Mouse (Mus musculus) thymus, postnatal 0 days (tissue): ENCODE measurements around the gene Bco1. TPM values are rescaled to one million over a fixed set of nuclear protein-coding genes. Genes with fewer than 3 reads are reported as not detected.

ENCODE experiments used
- DNase-seq: peaks from one replicate; pipeline ENCODE4 v3.0.0-alpha.2; 2015; ENCODE audit warnings: low spot score
- polyA plus RNA-seq: library from polyadenylated mRNA; unstranded; fragments of >200 nt; fragmentation: Nextera tagmentation; extraction: Ambion mirVana; gene quantifications from 2 replicates; pipeline ENCODE4 v1.2.1, GENCODE M21; 2015

Gene Bco1
- polyA plus RNA-seq, 1 experiment from 2014 or later, result 0.09 TPM

DNA sequence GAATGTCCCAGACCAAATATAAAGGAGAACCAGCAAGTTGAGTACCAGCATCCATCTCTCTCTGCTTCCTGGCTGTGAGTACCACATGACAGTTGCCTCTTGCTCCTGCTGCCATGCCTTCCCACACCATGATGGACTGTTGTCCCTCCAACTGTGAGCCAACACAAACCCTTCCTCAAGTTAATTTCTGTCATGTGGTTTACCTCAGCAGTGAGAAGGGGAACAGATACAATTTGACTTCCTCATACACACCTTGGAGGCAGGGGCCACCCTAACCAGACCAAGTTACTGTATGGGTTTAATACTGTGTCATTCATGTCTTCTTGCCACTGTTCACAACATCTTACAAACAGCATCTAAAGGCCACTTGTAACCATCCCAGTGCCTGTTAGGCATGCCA is 8.6 kb upstream of the Bco1 start:
- DNase-seq, result no peak

DNA sequence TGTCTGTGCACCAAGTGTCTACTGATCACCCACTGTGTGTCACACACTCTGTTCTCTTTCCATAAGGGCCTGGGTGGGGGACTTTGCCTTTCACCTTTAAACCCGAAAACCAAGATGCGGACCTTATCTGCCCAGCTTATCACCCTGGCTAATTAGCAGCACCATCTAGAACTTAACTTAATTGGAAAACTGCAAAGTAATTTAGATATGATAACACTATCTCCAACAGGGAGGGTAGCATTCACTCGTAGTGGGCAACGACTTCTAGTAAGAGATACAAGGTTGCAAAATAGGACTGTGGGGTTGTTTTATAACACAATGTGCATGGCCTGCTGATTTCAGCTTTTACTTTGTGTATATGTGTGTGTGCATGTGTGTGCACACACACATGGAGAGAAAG is 5.9 kb upstream of the Bco1 start:
- no peak for DNase-seq

DNA sequence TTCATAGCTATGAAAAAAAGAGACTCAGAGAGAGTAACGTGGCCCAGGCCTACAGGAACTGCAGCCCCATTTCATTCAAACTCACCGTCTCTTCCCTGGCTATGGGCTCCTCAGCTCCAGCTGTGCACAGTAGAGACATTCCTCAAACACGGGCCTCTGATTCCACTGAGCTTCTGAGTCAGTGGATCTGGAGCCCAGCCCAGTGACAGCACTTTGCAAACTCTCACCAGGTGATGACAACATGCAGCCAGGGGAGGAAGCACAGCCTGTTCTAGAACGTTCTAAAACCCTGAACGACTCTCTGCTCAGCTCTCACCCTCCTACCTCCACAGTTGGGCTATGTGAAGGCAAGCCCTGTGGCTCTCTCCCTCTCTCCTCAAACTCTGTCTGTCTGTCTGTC is 1.6 kb upstream of the Bco1 start:
- DNase-seq, result no peak

DNA sequence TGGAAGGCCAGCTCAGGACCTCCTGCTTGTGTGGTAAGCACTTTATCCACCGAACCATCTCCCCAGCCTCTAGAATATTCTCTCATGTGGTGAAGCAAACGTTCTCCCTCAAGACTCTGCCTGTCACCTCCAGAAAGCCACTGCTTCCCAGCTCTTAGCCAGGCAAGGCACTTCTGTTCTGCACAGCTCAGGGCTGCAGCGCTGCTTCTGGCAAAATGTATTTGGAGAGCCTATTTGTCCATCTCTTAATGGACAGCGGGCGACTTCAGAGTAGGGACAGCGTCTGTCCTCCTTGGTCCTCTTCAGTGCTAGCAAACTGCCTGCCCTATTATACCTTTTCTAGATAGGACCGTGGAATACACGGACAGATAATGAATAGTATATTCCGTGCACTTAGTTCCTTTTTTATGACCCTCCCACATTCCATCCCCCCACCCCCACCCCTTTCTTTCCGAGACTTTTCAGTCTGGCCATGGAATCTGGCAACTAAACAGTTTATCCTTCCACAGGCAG is 1.5 kb downstream of the Bco1 start:
- DNase-seq, result no peak

DNA sequence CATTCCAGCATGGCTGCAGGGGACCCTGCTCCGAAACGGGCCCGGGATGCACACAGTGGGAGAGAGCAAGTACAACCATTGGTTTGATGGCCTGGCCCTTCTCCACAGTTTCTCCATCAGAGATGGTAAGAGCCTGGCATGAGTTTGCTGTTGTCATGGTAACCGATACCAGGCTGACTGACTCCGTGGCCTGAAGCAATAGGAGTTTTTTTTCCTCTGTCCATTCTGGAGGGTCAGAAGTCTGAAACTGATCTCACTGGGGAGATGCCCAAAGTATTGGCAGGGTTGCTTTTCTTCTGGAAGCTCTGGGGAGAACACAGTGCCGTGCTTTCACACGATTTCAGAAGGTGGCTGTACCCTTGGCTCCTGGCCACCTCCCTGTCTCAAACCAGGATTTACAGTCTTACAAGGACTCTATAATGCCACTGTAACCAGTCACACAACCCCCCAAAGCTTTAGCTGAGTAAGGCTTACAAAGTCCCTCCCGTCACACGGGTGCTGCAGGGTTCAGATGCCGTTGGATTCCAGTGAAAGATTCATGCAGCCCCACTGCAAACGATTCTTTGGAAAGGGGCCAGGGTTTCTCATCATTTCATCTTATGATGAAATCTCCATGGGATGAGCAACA is 2.0 kb downstream of the Bco1 start:
- DNase-seq, result no peak

DNA sequence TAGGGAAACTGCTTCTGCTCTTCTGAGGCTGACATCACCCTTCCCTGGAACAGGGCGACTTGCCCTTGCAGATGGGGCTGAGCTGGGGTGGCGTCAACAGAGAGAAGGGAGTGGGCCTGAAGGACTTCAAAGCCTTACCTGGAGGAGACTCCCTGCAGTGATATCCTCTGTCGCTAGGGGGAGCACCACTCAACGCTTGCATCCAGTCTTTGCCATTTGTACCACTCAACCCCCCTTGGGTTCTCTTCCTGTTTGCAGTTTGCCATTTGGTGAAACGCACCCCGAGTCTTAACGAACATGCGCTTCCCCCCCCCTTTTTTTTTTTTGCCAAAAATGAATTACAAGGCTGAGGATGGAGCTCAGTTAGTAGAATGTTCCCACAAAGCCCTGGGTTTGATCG is 11.9 kb downstream of the Bco1 start:
- peak; percentile 87 for DNase-seq

DNA sequence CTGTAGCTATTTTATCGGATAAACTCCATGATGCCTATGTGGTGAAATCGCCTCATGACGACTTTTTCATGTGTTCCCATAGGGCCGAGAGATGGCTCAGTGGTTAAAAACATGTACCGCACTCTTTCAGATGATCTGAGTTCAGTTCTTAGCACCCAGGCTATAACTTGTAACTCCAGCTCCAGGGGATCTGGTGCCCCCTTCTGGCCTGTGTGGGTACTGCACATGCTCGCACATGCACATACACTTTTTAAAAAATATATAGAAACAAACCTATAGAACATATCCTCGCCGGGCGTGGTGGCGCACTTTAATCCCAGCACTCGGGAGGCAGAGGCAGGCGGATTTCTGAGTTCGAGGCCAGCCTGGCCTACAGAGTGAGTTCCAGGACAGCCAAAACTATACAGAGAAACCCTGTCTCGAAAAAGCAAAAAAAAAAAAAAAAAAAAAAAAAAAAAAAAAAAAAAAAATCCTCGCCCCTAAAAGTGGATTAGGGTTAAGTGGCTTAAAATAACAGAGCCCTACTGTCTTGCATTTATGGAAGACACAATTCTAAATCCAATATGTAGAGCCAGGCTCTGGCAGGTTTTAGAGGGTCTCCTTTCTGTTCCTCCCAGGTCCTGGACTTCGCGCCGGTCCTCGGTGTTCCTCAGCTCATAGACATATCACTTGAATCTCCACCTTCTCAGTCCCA is 13.5 kb downstream of the Bco1 start:
- DNase-seq, result peak; percentile 14

DNA sequence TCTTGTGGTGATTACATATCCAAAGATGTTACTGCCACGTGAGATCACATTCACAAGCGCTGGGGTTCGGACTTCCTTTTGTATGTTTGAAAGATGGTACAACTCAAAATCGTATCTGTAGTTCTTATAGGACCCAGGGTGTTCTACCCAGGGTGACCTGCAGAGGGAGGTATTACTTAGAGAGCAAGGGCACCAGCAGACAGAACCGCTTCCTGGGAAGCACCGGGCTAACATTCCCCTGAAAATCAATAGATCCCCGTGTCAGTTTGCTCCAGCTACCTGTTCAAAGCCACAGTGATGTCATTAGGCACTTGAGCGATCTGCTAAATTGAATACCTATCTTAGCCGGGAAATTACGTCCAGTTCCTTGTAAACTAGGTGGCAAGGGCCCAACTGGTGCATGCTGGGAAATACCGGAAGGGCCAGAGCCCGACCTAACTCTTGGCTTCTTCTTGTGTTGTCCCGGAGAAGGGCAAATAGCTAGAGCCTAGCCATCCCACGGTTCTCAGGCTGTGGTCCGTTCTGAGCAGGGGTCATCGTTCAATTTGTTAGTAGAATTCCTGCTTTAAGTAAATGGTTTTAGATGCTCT is 14.2 kb downstream of the Bco1 start:
- peak; percentile 43 for DNase-seq

DNA sequence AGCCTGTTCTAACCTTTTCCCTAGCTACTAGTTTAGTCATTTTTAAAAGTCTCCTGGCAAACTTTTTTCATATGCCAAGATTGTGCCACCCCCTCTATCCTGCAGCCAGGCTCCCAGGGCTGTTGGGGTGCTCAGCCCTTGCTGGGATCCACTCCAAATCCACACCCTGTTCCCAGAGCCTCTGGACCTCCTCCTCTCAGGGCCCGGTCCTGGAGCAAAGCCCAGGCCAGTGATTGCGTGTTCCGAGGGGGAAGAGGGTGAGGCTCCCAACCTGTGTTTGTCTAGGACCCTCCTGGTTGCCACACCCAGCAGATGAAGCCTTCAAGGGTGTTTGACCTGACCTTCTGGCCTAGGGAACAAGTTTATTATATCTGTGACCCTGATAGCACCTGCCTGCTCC is 16.0 kb downstream of the Bco1 start:
- no peak for DNase-seq

DNA sequence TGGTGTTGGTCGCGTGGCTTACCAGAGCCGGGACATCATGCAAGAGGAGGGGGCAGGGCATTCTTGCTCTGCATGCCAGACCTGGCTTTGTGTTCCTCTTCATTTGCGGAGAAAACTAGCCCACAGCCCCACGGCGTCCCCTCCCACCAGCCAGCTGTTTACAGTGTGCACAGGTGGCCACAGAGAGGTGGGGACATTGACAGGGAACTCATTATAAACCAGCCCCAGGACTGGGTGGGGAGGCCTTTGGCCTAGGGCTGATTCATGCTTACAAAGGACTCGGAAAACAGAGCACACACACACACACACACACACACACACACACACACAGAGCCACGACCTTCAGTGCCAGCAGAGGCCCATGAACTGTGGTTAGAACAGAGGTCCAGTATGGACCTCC is 16.6 kb downstream of the Bco1 start:
- DNase-seq, result no peak

DNA sequence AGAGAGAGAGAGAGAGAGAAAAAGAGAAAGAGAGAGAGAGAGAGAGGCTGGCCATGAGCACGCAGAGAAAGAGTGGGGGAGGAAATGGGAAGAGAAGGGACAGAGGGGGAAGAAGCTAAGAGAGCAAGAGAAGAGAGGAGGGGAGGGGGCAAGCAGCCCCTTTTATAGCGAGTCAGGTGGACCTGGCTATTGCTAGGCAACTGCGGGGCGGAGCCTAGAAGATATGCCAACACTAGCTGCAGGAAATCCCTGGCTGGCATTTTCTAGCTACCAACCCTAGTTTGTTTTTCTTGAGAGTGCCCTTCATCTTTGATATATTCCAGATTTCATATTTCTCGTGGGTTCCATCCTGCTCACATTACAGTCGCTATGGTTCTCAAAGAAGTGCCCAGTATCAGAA is 19.4 kb downstream of the Bco1 start:
- DNase-seq, result no peak

DNA sequence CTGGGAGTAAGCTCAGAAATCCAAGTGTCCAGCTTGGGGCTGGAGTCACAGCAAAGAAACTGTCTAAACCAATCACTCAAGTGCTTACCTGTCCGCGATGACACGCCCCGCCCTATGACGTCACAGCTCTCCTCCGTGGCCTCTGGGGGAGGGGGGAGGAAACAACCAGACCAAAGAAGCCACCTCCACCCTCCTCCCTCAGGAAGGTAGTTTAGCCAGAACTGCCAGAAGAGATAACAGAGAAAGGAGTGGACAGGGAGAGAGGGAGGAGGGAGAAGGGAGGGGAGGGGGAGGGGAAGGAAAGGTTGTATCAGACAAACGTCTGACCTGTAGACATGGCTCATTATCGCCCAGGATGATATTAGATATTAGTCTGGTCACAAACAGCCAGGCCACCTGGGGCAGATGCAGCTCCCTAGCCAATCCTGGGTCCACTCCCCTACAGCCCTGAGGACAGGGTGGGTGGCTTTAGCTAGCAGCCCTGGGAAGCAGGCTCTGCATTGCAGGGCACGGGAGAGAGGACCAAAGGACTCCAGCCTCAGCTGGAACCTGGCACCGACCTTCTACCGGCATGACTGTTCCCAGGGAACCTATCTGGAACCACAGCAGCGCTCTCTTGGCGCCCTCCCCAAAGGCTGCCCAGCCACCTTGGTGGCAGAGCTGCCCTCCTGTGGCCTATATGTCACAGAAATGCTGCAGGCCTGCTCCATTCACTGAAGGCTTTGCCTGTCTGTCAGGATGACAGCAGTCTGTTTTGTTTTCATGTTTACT is 20.2 kb downstream of the Bco1 start:
- DNase-seq, result no peak

DNA sequence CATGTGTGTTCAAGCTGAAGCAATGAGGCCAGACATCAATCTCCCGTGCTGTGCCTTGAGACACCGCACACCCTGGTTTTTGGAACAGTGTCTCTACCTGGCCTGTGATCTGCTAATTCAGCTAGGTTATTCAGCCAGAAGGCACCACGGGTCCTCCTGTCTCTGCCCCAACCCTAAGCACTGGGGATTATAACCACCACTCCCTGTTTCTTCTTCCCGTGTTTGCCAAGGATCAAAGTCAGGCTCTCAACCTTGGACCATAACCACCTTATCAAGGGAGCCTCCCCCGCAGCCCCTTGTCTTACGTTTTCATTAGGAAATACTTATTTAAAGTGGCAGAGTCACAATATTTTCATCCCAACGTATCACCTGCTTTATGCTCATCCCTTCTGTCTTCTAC is 20.9 kb downstream of the Bco1 start:
- DNase-seq, result no peak

DNA sequence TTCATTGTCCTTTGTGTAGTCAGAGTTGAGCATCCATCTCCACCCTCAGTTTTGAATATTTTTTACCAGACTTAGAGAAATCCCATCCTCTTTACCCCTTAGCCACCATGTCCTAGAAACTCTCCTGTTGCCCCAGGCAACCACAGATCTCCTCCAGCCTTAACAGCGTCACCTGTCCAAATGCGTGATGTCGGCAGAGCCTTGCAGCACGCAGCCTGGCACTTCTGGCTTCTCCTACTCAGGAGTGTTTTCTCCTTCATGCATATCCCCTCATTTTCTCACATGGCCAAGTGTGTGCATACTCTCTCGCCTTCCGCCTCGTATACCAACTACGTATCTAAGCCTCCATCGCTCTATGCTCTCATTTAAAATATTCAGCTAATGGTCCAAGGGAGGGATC is 22.8 kb downstream of the Bco1 start:
- DNase-seq, result no peak

DNA sequence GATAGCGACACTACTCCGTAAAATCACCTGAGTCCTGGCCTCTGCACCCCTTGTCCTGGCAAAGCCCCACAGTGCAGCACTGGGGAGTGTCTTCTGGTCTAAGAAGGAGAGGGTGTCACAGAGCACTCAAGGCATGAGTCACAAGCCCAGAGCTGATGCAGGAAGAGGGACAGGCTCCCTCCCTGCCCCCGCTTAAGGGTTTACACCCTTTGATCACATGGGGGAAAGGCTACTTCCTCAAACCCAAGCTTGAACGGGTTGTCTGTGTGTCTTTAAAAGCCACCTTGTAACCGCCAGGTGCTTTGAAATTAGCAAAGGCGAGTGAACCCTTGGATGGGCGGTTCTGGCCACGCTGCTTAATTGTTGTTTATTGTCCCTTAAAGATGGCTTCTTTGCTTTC is 25.6 kb downstream of the Bco1 start:
- DNase-seq, result no peak

DNA sequence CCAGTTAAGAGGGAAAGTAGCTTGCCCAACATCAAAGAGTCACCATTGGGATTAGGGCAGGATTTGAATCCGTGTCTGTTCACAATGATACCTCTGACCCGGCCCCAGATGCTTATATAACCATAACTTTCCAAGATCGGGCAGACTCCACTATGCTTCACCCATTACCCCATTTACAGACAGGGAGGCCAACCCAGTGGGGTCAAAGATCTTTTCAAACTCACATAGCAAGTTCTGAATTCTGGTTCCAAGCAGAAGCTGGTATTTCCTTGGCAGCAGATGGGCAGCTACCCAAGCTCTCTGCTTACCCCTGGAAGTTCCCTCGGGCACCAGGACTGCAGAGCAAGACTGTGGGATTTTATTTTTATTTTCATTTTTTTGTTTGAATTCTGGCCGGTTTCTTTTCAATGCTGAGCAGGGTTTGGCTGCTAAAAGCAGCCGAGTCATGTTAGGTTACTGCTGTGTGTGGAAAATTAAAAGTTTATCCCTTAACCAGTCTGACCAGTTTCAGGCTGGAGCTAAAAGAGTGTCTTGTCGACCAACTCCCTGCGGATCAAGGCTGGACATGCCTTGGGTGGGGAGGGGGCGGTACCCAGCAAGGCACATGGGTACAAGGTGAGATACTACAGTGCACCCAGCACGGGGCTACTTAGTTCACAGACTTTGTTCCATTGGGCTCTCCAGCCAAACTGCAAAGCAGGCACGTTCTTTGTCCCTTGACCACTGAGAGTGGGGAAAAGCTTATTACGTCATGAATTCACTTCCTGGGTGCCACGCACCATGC is 28.4 kb downstream of the Bco1 start:
- no peak for DNase-seq

DNA sequence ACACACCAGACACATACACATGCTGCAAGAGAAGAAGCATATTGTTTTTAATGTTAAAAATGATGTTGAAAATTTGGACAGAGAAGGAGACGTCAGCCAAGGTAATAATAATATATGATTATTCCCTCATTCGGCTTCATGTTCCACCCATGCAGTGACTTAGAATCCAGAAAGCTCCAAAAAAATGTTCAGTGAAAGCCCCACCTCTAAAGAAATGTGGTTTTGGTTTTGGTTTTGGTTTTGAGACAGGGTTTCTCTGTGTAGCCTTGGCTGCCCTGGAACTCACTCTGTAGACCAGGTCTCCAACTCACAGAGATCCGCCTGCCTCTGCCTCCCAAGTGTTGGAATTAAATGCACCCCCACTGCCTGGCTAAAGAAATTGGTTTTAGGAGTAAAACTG is 30.2 kb downstream of the Bco1 start:
- no peak for DNase-seq

DNA sequence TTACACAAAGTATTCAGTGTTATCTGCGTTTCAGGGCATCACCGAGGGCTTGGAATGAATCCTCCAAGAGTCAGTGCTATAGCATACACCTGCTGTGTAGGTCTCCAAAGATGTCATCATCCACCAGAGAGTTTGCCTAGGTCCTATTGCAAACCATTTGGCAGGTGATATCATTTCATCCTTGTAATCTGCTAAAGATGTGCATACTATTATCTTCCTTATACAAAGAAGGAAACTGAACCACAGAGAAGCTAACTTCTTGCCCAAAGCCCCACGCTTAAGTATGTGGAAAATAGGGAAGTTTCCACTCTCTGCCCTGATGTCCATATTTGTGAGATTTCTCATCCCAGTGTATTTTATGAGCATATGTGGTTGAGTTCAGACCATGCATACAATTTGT is 30.8 kb downstream of the Bco1 start:
- DNase-seq, result no peak

DNA sequence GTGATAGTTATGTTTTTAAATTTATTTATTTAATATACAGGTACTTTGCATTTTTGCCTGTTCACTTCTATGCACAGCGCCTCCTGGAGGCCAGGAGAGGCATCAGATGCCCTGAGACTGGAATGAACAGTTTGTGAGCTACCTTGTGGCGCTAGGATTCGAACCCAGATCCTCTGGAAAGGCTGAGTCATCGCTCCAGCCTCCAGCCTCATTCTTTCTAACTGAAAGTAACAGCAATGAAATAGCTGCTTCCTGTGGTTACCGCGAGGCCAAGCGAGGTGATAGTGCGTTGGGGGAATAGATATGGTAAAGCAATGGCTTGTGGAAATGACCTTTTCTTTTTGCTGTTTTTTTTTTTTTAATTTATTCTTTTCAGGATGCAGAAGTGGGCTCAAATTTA is 31.4 kb downstream of the Bco1 start:
- DNase-seq, result no peak

DNA sequence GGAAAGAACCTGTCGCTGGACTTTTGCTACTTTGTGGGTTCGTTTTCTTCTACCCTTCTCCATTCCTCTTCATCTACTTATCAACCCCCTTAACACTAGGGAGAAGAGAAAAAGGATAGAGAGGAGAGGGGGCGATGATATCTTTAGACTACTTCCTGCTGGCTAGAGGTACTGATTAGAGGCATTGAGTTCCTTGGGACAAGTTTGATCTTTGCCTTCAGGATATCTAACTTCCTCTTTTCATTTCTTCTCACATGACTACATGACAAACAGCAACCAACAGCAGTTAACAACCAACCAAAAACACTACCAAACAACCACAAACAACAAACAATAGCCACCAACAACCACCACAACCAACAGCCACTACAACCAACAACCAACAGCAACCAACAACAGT is 38.0 kb downstream of the Bco1 start:
- no peak for DNase-seq

DNA sequence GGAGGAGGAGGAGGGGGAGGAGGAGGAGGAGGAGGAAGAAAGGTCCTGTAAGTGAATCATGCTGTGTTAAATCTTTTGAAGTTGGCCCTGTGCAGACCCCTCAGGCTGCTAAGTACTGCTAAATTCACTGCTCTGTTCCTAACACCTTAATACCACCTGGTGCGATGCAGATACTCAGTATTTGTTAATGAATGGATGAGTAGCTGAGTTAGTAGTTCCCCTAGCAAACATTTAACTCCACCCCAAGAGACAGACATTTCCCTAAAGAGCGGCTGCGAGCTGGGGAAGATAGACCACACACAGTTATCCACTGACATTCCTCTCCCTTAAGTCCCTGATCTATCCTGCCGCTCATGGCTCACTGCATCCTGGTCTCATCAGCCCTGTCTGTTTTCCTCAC is 40.7 kb downstream of the Bco1 start:
- DNase-seq, result no peak
